Mouse (Mus musculus) liver, postnatal 0 days (tissue): ENCODE data around the gene Exd1.

ENCODE experiments used
- CTCF ChIP-seq: sonication (generic); IDR thresholded peaks from 2 replicates; pipeline ENCODE4 v1.5.1; 2016; ENCODE audit warnings: antibody characterized with exemption, low read depth
- EP300 ChIP-seq: IDR thresholded peaks from 2 replicates; pipeline ENCODE4 v1.6.1; 2016; ENCODE audit warnings: antibody characterized with exemption, low read depth, mild to moderate bottlenecking

DNA sequence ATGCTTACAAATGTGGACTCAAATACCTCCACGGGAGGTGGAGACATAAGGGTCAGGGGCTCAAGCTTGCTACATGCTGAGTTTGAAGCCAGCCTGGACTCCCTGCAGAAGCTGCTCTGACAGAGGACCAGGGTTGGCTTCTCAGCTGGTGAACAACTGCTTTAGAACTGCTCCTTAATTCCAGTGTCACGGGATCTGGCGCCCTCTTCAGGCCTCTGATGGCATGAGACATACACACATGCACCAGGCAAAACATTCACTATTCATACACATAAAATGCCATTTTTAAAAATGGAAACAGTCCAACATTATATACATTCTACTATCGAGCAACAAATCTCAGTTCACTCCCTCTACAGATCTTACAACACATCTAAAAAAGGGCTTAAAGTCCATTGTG, 40.0 kb upstream of the Exd1 start:
- TF ChIP-seq EP300 (no peak), CTCF (peak; percentile 95)
